Mouse (Mus musculus) limb, embryonic 15.5 days (tissue): Measurements from ENCODE around the gene Ctnna3. TPM values are rescaled to one million over a fixed set of nuclear protein-coding genes. Genes with fewer than 3 reads are reported as not detected.
"Not testable (repeated sequence)": the region's sequence is repeated elsewhere in the genome, so short reads cannot be mapped to it uniquely, and the experiment has no call there.

Experiments used
- ATAC-seq: fragments of 200-750 bp; cut with Nextera tagmentation; 2 replicates; pipeline ENCODE4 v1.8.0; 2017; ENCODE audit warnings: low read depth, moderate TSS enrichment; ENCODE audit not compliant: insufficient number of reproducible peaks, low FRiP score, low TSS enrichment
- H3K27ac ChIP-seq: fragments of 300-500 bp; sonication (generic); 2 replicates; pipeline ENCODE4 v1.5.1; 2015; ENCODE audit warnings: moderate library complexity, mild to moderate bottlenecking, inconsistent platforms
- H3K27me3 ChIP-seq: fragments of 300-500 bp; sonication (generic); 2 replicates; pipeline ENCODE4 v1.6.1; 2015; ENCODE audit warnings: inconsistent platforms
- H3K36me3 ChIP-seq: fragments of 300-500 bp; sonication (generic); 2 replicates; pipeline ENCODE4 v1.6.1; 2015; ENCODE audit warnings: inconsistent platforms
- H3K4me1 ChIP-seq: fragments of 300-500 bp; sonication (generic); 2 replicates; pipeline ENCODE4 v1.6.1; 2015; ENCODE audit warnings: inconsistent platforms
- H3K4me2 ChIP-seq: fragments of 300-500 bp; sonication (generic); 2 replicates; pipeline ENCODE4 v1.6.1; 2015; ENCODE audit warnings: mild to moderate bottlenecking, inconsistent platforms
- H3K4me3 ChIP-seq: fragments of 300-500 bp; sonication (generic); 2 replicates; pipeline ENCODE4 v1.5.1; 2015; ENCODE audit warnings: mild to moderate bottlenecking, inconsistent platforms
- H3K9ac ChIP-seq: fragments of 300-500 bp; sonication (generic); 2 replicates; pipeline ENCODE4 v1.6.1; 2015; ENCODE audit warnings: inconsistent platforms
- H3K9me3 ChIP-seq: fragments of 300-500 bp; sonication (generic); 2 replicates; pipeline ENCODE4 v1.6.1; 2016; ENCODE audit warnings: inconsistent platforms
- WGBS: fragments of 180-500 bp; shearing (Covaris S2); methylation state at CpG from one replicate; pipeline ENCODE4 v1.1.7; 2015; 5-methylcytosine and 5-hydroxymethylcytosine counted together
- polyA plus RNA-seq: library from polyadenylated mRNA; unstranded; fragments of >200 nt; fragmentation: Nextera tagmentation; extraction: Ambion mirVana; gene quantifications from 2 replicates; pipeline ENCODE4 v1.2.1, GENCODE M21; 2015

Ctnna3 gene
- polyA plus RNA-seq, 1 experiment from 2014 or later, result 0.95 TPM

- Histone ChIP-seq H3K27ac (no peak overlapping the region), H3K4me3 (no peak overlapping the region), H3K36me3 (no peaks in the 10 kb centered on the region), H3K9ac (no peak overlapping the region), H3K9me3 (no peaks in the 10 kb centered on the region), H3K4me2 (no peak overlapping the region), H3K4me1 (no peaks in the 10 kb centered on the region), H3K27me3 (no peaks in the 10 kb centered on the region)
- no peak for ATAC-seq
Measured at GRCm38 (mm10) chr10:64958391-64958790, 1528.5 kb downstream of the Ctnna3 start.

- no peaks in the 10 kb centered on the region for H3K36me3 ChIP-seq
- H3K9ac ChIP-seq, result no peak overlapping the region
- no peaks in the 10 kb centered on the region for H3K4me1 ChIP-seq
- no peaks in the 10 kb centered on the region for H3K27me3 ChIP-seq
- no peak for ATAC-seq
- no peak overlapping the region for H3K4me2 ChIP-seq
- 45% methylated on average over 3 of the region's 3 CpGs for WGBS
- H3K4me3 ChIP-seq, result no peak overlapping the region
- no peak overlapping the region for H3K27ac ChIP-seq
- H3K9me3 ChIP-seq, result no peaks in the 10 kb centered on the region
Measured at GRCm38 (mm10) chr10:64992871-64993270, 1563.0 kb downstream of the Ctnna3 start.

GRCm38 (mm10) chr10:65013525-65013924 lies 1583.6 kb downstream of the Ctnna3 start:
- ATAC-seq, result no peak
- H3K4me3 ChIP-seq, result no peak overlapping the region
- no peaks in the 10 kb centered on the region for H3K36me3 ChIP-seq
- H3K27ac ChIP-seq, result no peak overlapping the region
- no peaks in the 10 kb centered on the region for H3K9me3 ChIP-seq
- no peaks in the 10 kb centered on the region for H3K4me1 ChIP-seq
- no peak overlapping the region for H3K4me2 ChIP-seq
- no peaks in the 10 kb centered on the region for H3K27me3 ChIP-seq
- no peak overlapping the region for H3K9ac ChIP-seq

- Histone ChIP-seq H3K4me1 (no peaks in the 10 kb centered on the region), H3K27ac (no peak overlapping the region), H3K4me2 (no peak overlapping the region), H3K9ac (no peak overlapping the region), H3K4me3 (no peak overlapping the region), H3K27me3 (no peaks in the 10 kb centered on the region), H3K36me3 (no peaks in the 10 kb centered on the region), H3K9me3 (no peaks in the 10 kb centered on the region)
- WGBS, result 72% methylated on average over 2 of the region's 2 CpGs
- ATAC-seq, result no peak
Measured at GRCm38 (mm10) chr10:65022667-65023066, 1592.8 kb downstream of the Ctnna3 start.

- not testable (repeated sequence) for H3K4me1 ChIP-seq, H3K36me3 ChIP-seq, ATAC-seq, H3K27ac ChIP-seq, H3K4me2 ChIP-seq, H3K4me3 ChIP-seq, H3K9ac ChIP-seq, H3K27me3 ChIP-seq, H3K9me3 ChIP-seq
- WGBS, result 72% methylated on average over 1 of the region's 1 CpGs
Measured at GRCm38 (mm10) chr10:65033516-65033915, 1603.6 kb downstream of the Ctnna3 start.

Other genes starting within 250 kb of the Ctnna3 start
- gene Mypn, start 226.1 kb upstream of the Ctnna3 start, polyA plus RNA-seq, result 2.5 and 8.5 TPM in 2 replicates
- 32.0 and 33.9 TPM in 2 replicates for gene Herc4, start 186.3 kb upstream of the Ctnna3 start, polyA plus RNA-seq
- gene Sirt1, start 48.4 kb upstream of the Ctnna3 start, polyA plus RNA-seq, result 3.7 and 4.8 TPM in 2 replicates
- gene Dnajc12, start 47.7 kb upstream of the Ctnna3 start, polyA plus RNA-seq, result 8.3 and 9.0 TPM in 2 replicates
- gene Gm7075, start 8.3 kb upstream of the Ctnna3 start, polyA plus RNA-seq, result not detected in 2 replicates